Mouse (Mus musculus): ENCODE measurements around the gene Olfr1289.

DNA sequence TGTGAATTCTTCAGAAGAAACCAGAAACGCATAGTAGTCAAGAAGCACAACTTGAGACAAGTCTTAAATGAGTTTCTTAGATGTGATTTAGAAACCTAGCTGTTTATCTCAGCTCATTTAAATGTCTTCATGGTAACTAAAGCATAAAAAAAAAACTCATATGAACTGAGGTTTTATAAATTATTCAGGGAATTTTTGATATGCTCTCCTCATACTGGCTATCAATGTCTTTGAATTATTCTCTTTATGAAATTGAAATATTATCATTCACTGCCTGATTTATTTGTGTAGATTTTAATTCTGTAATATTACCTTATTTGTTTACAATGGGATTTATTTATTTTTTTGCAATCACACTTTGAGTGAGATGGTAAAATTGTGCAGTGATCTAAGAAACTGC is at the start of gene Olfr1289:
- TF ChIP-seq CTCF (conservative IDR thresholded peaks at IDR 0.05; ENCODE audit: low read length), result no peak
- TF ChIP-seq POU5F1 (IDR thresholded peaks at IDR 0.05; ENCODE audit: borderline replicate concordance, low read length), result no peak
